Mouse (Mus musculus) R1 (cell line): ENCODE measurements around the gene 3110040N11Rik.

Source experiments
- DNase-seq: peaks from one replicate; pipeline ENCODE4 v3.0.0-alpha.2; 2018; ENCODE audit warnings: low read depth, low spot score

3110040N11Rik gene

GRCm38 (mm10) chr7:81738720-81739385 is 50.4 kb downstream of the 3110040N11Rik start:
- no peak for DNase-seq

GRCm38 (mm10) chr7:81735300-81736048 is 53.8 kb downstream of the 3110040N11Rik start:
- DNase-seq, result no peak

GRCm38 (mm10) chr7:81732183-81733089 is 56.8 kb downstream of the 3110040N11Rik start:
- DNase-seq, result no peak
